Comparison of ENCODE assay signal across 40 mouse cellular contexts in the genomic region with DNA sequence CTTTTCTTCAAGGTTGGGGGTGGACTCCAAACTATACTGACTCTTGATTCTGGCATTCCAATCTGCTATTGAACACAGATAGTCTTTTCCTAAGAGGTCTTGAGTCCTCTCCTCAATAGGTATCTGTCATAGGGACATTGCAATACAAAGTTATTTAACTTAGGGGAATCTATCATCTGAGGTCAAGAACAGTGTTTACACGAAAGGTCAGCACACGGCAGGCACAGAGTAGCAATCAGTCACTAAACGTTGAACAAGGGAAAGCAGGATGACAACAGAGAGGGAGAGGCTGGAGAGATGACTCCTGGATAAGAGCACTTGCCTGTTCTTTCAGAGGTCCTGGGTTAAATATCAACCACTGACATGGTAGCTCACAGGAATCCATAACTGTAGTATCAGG. TPM values are rescaled to one million over a fixed set of nuclear protein-coding genes. Genes with fewer than 3 reads are reported as not detected.
"Had no signal": no experiment of that assay in that cellular context is flagged by ENCODE, and none has a peak within 500 bp of the region (broad histone marks: within the 10 kb centered on the region; RNA-seq: fewer than 3 reads in every experiment).

No protein-coding gene starts in this region.

RNA-seq across cellular contexts. Expression of gene Mup7, which starts 9.6 kb away (rescaled TPM):
- total RNA-seq: heart, postnatal 10 days; heart, postnatal 14 days; heart, postnatal 25 days; heart, postnatal 36 days; heart, postnatal 4 days; hematopoietic stem cell, adult 5-6 weeks; hindbrain, postnatal 0 days; layer of hippocampus, adult 18-20 months; layer of hippocampus, adult 2 months; layer of hippocampus, adult 8-10 months; layer of hippocampus, postnatal 10 days; layer of hippocampus, postnatal 14 days; layer of hippocampus, postnatal 25 days; layer of hippocampus, postnatal 36 days; left cerebral cortex, adult 18-20 months had no signal
- polyA plus RNA-seq: heart, embryonic 10.5 days; heart, embryonic 11.5 days; heart, embryonic 12.5 days; heart, embryonic 13.5 days; heart, embryonic 14.5 days; heart, embryonic 15.5 days; heart, embryonic 16.5 days; heart, postnatal 0 days; hindbrain, embryonic 10.5 days; hindbrain, embryonic 12.5 days; hindbrain, embryonic 13.5 days; hindbrain, embryonic 14.5 days; hindbrain, embryonic 15.5 days; hindbrain, embryonic 16.5 days; hindbrain, postnatal 0 days; inflammation-experienced regulatory T-cells, adult 6 months; intestine, embryonic 14.5 days; intestine, embryonic 15.5 days; intestine, embryonic 16.5 days; intestine, postnatal 0 days; kidney, adult 2 months; kidney, embryonic 14.5 days; kidney, embryonic 15.5 days; kidney, embryonic 16.5 days; kidney, postnatal 0 days; large intestine, adult 2 months had no signal
